Mouse (Mus musculus) limb, embryonic 11.5 days (tissue): ENCODE data around the gene Shld2. TPM values are rescaled to one million over a fixed set of nuclear protein-coding genes. Genes with fewer than 3 reads are reported as not detected.
"Not testable (repeated sequence)": the region's sequence is repeated elsewhere in the genome, so short reads cannot be mapped to it uniquely, and the experiment has no call there.

Experiments
- ATAC-seq: fragments of 200-750 bp; cut with Nextera tagmentation; 2 replicates; pipeline ENCODE4 v1.8.0; 2017; ENCODE audit warnings: low read depth; ENCODE audit not compliant: insufficient number of reproducible peaks, low FRiP score, low TSS enrichment
- DNase-seq: peaks from one replicate; pipeline ENCODE4 v3.0.0-alpha.2; 2015; ENCODE audit warnings: low spot score
- H3K27ac ChIP-seq: fragments of 300-500 bp; sonication (generic); replicated peaks from 2 replicates; pipeline ENCODE4 v1.5.1; 2014; ENCODE audit warnings: low read depth, mild to moderate bottlenecking, low read length
- H3K27me3 ChIP-seq: fragments of 300-500 bp; sonication (generic); 2 replicates; pipeline ENCODE4 v1.6.1; 2014; ENCODE audit warnings: mild to moderate bottlenecking, low read length, mixed read lengths; ENCODE audit not compliant: control insufficient read depth, insufficient read depth
- H3K36me3 ChIP-seq: fragments of 300-500 bp; sonication (generic); 2 replicates; pipeline ENCODE4 v1.6.1; 2014; ENCODE audit warnings: mild to moderate bottlenecking, low read length, moderate library complexity, mixed read lengths; ENCODE audit not compliant: control insufficient read depth, insufficient read depth
- H3K4me1 ChIP-seq: fragments of 300-500 bp; sonication (generic); 2 replicates; pipeline ENCODE4 v1.6.1; 2014; ENCODE audit warnings: low read length, mixed read lengths; ENCODE audit not compliant: control insufficient read depth, insufficient read depth
- H3K4me2 ChIP-seq: fragments of 300-500 bp; sonication (generic); 2 replicates; pipeline ENCODE4 v1.6.1; 2014; ENCODE audit warnings: low read depth, mild to moderate bottlenecking, moderate library complexity; ENCODE audit not compliant: severe bottlenecking
- H3K4me3 ChIP-seq: fragments of 300-500 bp; sonication (generic); 2 replicates; pipeline ENCODE4 v1.5.1; 2014; ENCODE audit warnings: low read depth, low read length
- H3K9ac ChIP-seq: fragments of 300-500 bp; sonication (generic); 2 replicates; pipeline ENCODE4 v1.6.1; 2014; ENCODE audit warnings: mild to moderate bottlenecking, low read length
- H3K9me3 ChIP-seq: fragments of 300-500 bp; sonication (generic); 2 replicates; pipeline ENCODE4 v1.6.1; 2016; ENCODE audit warnings: low read length; ENCODE audit not compliant: control insufficient read depth
- WGBS: fragments of 180-500 bp; shearing (Covaris S2); extraction: QIAGEN DNeasy Blood & Tissue Kit; methylation state at CpG from one replicate; pipeline ENCODE4 v1.1.7; 2014; 5-methylcytosine and 5-hydroxymethylcytosine counted together
- polyA plus RNA-seq: library from polyadenylated mRNA; unstranded; fragments of >200 nt; fragmentation: Nextera tagmentation; extraction: Ambion mirVana; gene quantifications from 2 replicates; pipeline ENCODE4 v1.2.1, GENCODE M21; 2014

Gene Shld2
- polyA plus RNA-seq, 1 experiment from 2014 or later: 12.7 TPM

GRCm38 (mm10) chr14:34314796-34315195 lies 4.5 kb upstream of the Shld2 start:
- H3K9ac ChIP-seq: no peak overlapping the region
- DNase-seq (no peak), ATAC-seq (no peak)
- H3K27ac ChIP-seq: no peak overlapping the region
- no peaks in the 10 kb centered on the region for H3K9me3 ChIP-seq
- peaks cover 4% of the 10 kb centered on the region; the same call in 1 of the 2 replicates for H3K36me3 ChIP-seq
- no peak overlapping the region for H3K4me2 ChIP-seq
- H3K4me1 ChIP-seq: peaks cover 5% of the 10 kb centered on the region; the same call in 1 of the 2 replicates
- no peak overlapping the region for H3K4me3 ChIP-seq
- no peaks in the 10 kb centered on the region for H3K27me3 ChIP-seq
- 89% methylated on average over 3 of the region's 3 CpGs for WGBS

- H3K4me2 ChIP-seq, H3K4me1 ChIP-seq, H3K9me3 ChIP-seq, H3K9ac ChIP-seq, ATAC-seq, DNase-seq, H3K27ac ChIP-seq, H3K36me3 ChIP-seq, H3K4me3 ChIP-seq, H3K27me3 ChIP-seq: not testable (repeated sequence)
- WGBS: 91% methylated on average over 8 of the region's 8 CpGs
Measured at GRCm38 (mm10) chr14:34314383-34314782, 4.1 kb upstream of the Shld2 start.

- 91% methylated on average over 3 of the region's 3 CpGs for WGBS
- no peaks in the 10 kb centered on the region for H3K27me3 ChIP-seq
- no peaks in the 10 kb centered on the region for H3K9me3 ChIP-seq
- DNase-seq (no peak), ATAC-seq (no peak)
- no peak overlapping the region for H3K4me3 ChIP-seq
- no peak overlapping the region for H3K9ac ChIP-seq
- peaks cover 5% of the 10 kb centered on the region; the same call in 1 of the 2 replicates for H3K4me1 ChIP-seq
- H3K27ac ChIP-seq: no peak overlapping the region
- no peak overlapping the region for H3K4me2 ChIP-seq
- H3K36me3 ChIP-seq: no peaks in the 10 kb centered on the region; the same call in 1 of the 2 replicates
Measured at GRCm38 (mm10) chr14:34313612-34314011, 3.3 kb upstream of the Shld2 start.

GRCm38 (mm10) chr14:34312339-34313048 lies 2.2 kb upstream of the Shld2 start:
- H3K4me3 ChIP-seq: peak overlapping the region; percentile 89
- DNase-seq: no peak
- H3K27ac ChIP-seq: no peak overlapping the region
- H3K27me3 ChIP-seq: no peaks in the 10 kb centered on the region
- H3K4me2 ChIP-seq: peak overlapping the region; percentile 82
- 24% methylated on average over 5 of the region's 6 CpGs for WGBS
- no peak for ATAC-seq
- H3K9me3 ChIP-seq: no peaks in the 10 kb centered on the region
- H3K36me3 ChIP-seq: no peaks in the 10 kb centered on the region; the same call in 1 of the 2 replicates
- H3K4me1 ChIP-seq: peaks cover 5% of the 10 kb centered on the region; the same call in 1 of the 2 replicates
- no peak overlapping the region for H3K9ac ChIP-seq

- WGBS: 4% methylated on average over 4 of the region's 4 CpGs
- 0 out of 2 replicates have a peak overlapping the region, but pooled peaks have one; percentile 34 for H3K9ac ChIP-seq
- no peak for DNase-seq
- H3K27me3 ChIP-seq: no peaks in the 10 kb centered on the region
- peaks cover 5% of the 10 kb centered on the region; the same call in 1 of the 2 replicates for H3K4me1 ChIP-seq
- no peak overlapping the region for H3K27ac ChIP-seq
- ATAC-seq: no peak
- H3K4me2 ChIP-seq: peak overlapping the region; percentile 82
- H3K9me3 ChIP-seq: no peaks in the 10 kb centered on the region
- H3K4me3 ChIP-seq: peak overlapping the region; percentile 89
- H3K36me3 ChIP-seq: no peaks in the 10 kb centered on the region; the same call in 1 of the 2 replicates
Measured at GRCm38 (mm10) chr14:34311691-34312090, 1.4 kb upstream of the Shld2 start.

- peak; percentile 48 for ATAC-seq
- under 1% methylated on average over 47 of the region's 47 CpGs for WGBS
Measured at GRCm38 (mm10) chr14:34311021-34311631, 833 bp upstream of the Shld2 start.

GRCm38 (mm10) chr14:34309907-34310233 lies 423 bp downstream of the Shld2 start:
- ATAC-seq (no peak), DNase-seq (no peak)
- peak overlapping the region; percentile 93 for H3K27ac ChIP-seq

More at GRCm38 (mm10) chr14:34311021-34311631, 833 bp upstream of the Shld2 start:
- Histone ChIP-seq H3K4me2 (peak overlapping the region; percentile 82), H3K27ac (peak overlapping the region; percentile 93), H3K9ac (peak overlapping the region; percentile 92), H3K9me3 (no peaks in the 10 kb centered on the region), H3K4me1 (peaks cover 5% of the 10 kb centered on the region; the same call in 1 of the 2 replicates), H3K27me3 (no peaks in the 10 kb centered on the region), H3K4me3 (peak overlapping the region; percentile 89), H3K36me3 (no peaks in the 10 kb centered on the region)
- peak; percentile 68 for DNase-seq

GRCm38 (mm10) chr14:34309266-34309665 lies 1.0 kb downstream of the Shld2 start:
- H3K4me3 ChIP-seq: no peak overlapping the region
- DNase-seq (no peak), ATAC-seq (no peak)
- no peak overlapping the region for H3K27ac ChIP-seq
- H3K9me3 ChIP-seq: no peaks in the 10 kb centered on the region
- 97% methylated on average over 4 of the region's 4 CpGs for WGBS
- H3K27me3 ChIP-seq: no peaks in the 10 kb centered on the region
- H3K4me2 ChIP-seq: no peak overlapping the region
- H3K4me1 ChIP-seq: peaks cover 5% of the 10 kb centered on the region; the same call in 1 of the 2 replicates
- no peaks in the 10 kb centered on the region for H3K36me3 ChIP-seq
- no peak overlapping the region for H3K9ac ChIP-seq

More at GRCm38 (mm10) chr14:34309907-34310233, 423 bp downstream of the Shld2 start:
- Histone ChIP-seq H3K9me3 (no peaks in the 10 kb centered on the region), H3K36me3 (no peaks in the 10 kb centered on the region), H3K4me1 (peaks cover 5% of the 10 kb centered on the region; the same call in 1 of the 2 replicates), H3K9ac (peak overlapping the region; percentile 92), H3K27me3 (no peaks in the 10 kb centered on the region), H3K4me3 (peak overlapping the region; percentile 89), H3K4me2 (peak overlapping the region; percentile 82)
- WGBS: 12% methylated on average over 5 of the region's 5 CpGs
